Mouse (Mus musculus) hindlimb bud, embryonic 11.5 days (tissue): ENCODE results near the gene Fam124b.

Experiments
- DNase-seq: peaks from one replicate; pipeline ENCODE4 v3.0.0-alpha.2; 2012; ENCODE audit warnings: low read depth, low spot score; ENCODE audit errors: extremely low spot score

The Fam124b gene

DNA sequence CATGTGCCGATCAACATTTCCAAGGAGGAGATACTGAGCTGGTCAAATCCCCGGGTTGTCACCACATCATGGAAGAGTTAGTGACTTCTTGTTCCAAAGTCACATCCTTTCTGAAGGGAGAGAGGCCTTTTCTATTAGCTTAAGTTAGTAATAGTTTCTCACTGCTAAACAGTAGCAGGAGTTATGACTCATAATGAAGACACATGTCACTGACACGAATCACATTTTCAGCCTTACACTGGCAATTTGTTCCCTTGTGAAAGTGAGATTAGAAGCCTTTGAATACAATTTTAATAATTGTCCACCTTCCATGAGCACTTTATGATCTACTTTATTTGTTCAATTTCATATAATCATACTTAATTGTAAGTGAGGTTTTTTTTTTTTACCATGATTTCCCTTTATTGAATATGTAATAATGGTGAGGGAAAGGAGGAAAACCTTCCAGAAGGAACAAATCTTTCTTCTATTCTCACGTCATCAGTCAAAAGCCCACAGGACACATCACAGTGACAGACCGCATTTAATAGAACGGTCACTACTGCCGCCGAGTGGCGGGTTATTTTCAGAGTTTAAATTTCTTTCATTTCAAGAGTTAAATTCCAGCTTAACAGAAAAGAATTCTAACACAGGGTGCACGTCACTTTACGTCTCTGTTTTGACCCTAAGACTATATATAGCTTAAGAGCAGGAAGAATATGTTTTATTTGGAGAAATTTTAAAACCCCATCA lies 40.5 kb downstream of the Fam124b start:
- no peak for DNase-seq

DNA sequence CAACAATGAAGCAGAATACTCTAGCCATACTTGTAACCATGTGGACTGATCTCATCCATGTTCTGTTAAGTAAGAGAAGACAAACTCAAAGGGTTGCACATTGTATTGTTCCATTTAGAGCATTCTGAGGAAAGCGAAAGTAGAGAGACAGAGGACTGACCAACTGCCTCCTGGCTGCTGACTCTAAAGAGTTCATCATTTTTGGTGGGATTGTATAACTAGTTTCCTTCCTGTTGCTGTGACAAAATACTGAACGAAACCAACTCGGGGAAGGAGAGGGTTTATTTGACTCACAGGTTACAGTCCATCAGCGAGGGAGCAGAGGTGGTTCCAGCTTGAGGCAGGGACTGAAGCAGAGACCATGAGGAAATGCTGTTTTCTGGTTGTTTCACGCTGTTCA lies 50.6 kb downstream of the Fam124b start:
- DNase-seq, result no peak

DNA sequence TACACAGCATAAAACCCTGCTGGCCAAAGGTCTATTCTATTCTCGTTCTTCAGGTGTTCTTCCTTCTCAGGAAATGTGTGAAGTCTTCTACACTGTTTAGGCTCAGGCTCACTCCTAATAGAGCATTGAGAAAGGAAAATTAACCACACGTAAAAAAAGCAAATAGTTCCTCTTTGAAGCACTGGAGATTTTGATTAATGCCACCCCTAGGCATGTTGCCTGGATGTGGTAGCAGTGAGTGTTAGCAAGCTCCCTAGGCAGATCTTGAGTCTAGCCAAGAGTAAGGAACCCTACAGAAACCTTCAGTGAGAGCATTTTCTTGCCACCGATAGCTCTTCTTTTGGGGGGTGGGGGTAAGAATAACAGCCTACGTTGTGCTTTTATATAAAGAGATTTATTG lies 51.7 kb downstream of the Fam124b start:
- DNase-seq, result no peak

DNA sequence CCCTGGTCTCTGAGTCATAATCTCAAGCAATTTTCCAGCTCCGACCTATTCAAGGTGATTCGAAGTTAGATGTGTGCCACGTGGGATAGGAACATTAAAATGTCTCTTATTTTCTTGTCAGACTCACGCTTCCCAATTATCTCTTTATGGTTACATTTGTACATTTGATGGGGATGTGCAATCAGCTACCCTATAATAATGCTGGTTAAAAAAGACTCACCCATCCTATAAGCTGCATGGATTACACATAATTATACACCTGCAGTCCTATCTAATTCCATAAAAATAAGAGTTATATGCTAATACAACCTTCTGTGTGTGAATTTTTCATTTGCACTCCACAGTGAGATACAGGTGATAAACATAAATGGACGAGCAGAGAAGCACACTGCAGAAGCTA lies 52.9 kb downstream of the Fam124b start:
- no peak for DNase-seq

DNA sequence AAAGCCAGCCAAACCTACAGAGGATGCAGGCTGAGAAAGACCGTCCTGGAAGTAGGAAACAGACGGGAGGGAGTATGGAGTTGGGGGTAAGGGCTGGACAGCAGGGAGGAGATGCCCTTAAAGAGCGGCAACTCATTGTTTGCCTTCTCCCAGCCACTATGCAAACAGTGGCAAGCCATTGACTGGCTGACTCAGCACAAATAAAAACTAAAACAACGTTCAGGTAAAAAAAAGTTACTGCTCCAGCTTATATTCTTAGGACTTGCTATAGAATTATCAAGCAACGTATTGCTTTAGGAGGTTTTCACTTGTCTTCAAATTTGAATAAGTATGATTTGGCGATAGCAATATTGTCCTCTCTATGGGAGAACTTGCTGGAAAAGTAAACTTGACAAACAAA lies 55.3 kb downstream of the Fam124b start:
- DNase-seq, result no peak

DNA sequence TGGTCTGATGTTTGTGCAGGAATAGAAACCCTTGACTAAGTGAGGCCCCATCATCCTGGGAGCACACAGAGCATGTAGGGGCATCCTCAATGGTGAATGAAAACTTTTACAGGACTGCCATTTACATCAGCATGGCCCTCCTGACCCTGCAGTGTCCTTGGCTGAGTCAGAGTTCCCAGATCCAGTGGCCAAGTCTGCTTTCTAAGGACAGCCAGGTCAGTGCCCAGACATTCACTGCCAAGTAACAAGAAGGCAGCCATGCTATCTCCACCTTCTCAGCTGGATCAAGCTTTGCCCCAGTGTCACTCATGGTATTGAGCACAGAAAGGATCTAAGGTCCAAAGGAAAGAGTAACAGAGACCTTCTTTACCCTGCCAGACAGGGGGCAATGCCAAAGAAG lies 58.7 kb downstream of the Fam124b start:
- DNase-seq, result no peak

DNA sequence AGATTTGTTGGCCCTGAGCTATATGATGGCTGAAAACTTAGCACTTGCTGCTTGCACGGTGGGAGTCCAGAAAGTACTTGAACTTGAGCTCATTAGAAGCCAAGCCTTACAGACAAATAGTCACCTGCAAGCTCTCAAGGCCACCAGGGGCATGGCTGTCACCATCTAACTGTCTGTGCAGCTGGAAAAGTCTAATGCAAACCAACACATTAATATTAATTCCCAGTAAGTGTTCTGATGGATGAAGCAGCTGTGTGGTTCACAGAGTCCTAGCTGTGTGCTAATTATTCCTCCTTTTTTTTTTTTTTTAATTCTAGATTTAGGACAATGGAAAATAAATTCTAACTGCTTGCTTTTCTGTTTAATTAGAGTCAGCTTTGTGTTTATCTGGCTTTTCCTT lies 63.4 kb downstream of the Fam124b start:
- DNase-seq, result no peak

DNA sequence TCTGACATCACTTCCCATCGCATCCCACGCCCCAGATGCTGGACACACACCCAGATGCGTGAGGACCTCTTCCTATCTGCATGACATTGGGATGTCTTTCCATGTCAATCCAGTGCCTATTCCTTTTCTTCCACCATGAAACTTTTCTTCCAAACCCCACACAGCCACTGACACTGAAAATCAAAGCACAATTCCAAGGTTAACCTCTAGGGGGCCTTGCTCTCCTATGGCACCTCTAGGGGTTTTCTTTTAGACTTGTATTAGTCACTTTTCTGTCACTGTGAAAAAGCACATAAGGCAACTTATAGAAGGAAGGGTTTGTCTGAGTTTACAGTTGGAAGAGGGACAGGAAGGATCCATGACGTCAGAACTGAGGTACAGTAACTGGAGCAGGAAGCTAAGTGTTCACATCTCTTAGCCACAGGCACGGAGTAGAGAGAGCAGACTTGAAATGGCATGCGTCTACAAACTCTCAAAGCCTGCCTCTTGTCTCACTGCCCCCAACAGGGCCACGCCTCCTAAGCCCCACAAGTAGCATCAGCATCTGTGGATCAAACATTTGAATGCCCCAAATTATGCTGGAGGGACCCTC lies 65.1 kb downstream of the Fam124b start:
- no peak for DNase-seq

DNA sequence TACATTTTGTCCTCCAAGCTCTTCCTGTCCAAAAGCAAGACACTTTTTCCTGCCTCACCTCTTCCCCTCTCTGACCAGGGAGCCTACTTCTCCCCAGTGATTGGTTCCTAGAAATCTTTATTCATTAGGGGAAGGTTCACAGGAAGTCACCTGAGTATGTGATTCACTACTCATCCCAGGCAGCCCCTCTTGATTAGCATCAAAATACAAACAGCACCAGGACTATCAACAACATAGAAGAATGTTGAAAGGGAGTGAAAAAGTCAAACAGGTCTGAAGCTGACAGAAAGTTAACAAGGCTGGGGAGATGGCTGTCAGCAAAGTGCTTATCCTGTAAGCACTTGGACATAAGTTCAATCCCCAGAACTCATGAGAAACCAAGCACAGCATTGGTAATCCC lies 67.6 kb downstream of the Fam124b start:
- DNase-seq, result no peak
